Mouse (Mus musculus) cerebellum, adult 2 months (tissue): ENCODE measurements around the gene Gm11492.

ENCODE experiments used
- CTCF ChIP-seq: fragments of 200-500 bp; IDR thresholded peaks from 2 replicates; pipeline ENCODE4 v1.5.1; 2011; ENCODE audit warnings: low read depth, mild to moderate bottlenecking, control low read depth, low read length, moderate library complexity, borderline replicate concordance; ENCODE audit not compliant: insufficient read depth
- POLR2A ChIP-seq: fragments of 200-500 bp; IDR thresholded peaks from 2 replicates; pipeline ENCODE4 v1.6.1; 2011; ENCODE audit warnings: low read length, control low read depth, borderline replicate concordance; ENCODE audit not compliant: insufficient read depth

- TF ChIP-seq POLR2A (no peak), CTCF (no peak)
Measured at GRCm38 (mm10) chr11:87613972-87614371, 47.5 kb downstream of the Gm11492 start.
